Mouse (Mus musculus): ENCODE results near the gene Agbl2. TPM values are rescaled to one million over a fixed set of nuclear protein-coding genes. Genes with fewer than 3 reads are reported as not detected.
A peak's percentile ranks its signal among the peaks of the same experiment; 100 is the strongest.

Agbl2 gene
- 0.11 and 0.31 TPM in 2 replicates for polyA plus RNA-seq (2014; fragmentation: Nextera tagmentation; extraction: Ambion mirVana)

DNA sequence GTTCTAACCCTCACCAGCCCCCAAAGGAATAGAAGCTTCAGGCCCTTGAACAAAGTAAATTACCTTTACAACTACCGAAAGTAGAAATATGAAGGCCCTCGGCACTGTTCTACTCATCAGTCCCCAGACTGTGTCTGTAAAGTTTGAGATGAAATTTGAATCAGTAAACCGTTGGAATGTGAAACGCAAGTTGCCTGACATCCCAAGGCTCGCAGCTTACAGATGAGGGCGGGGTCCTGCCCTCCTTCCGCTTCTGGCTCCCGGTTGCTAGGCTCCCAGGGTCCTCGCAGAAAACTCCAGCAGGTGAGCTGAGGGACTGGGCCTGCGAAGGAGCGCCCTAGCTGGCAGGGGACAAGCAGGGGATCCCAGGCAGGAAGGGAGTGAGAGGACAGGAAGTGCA, at the start of gene Agbl2:
Gene Agbl2 (plus strand): TSS at position 270 of the 400 bp plus-strand sequence.
- Histone ChIP-seq H3K27ac (ENCODE audit: low read depth, low read length) (no peak within 1 kb of the TSS), H3K4me1 (ENCODE audit: control insufficient read depth, insufficient read depth, low read length) (no peaks in the 10 kb centered on the region), H3K9ac (replicated peaks; ENCODE audit: low read depth, low read length) (no peak within 1 kb of the TSS), H3K4me3 (ENCODE audit: low read depth, low read length) (peak within 1 kb of the TSS; percentile 12; the same call in 1 of the 2 replicates), H3K27me3 (ENCODE audit: control insufficient read depth, insufficient read depth, low read length) (no peaks in the 10 kb centered on the region), H3K36me3 (ENCODE audit: control insufficient read depth, insufficient read depth, low read length) (peaks cover 30% of the 10 kb centered on the region), H3K4me2 (ENCODE audit: low read depth, low read length) (peak within 1 kb of the TSS; percentile 46), H3K9me3 (ENCODE audit: control insufficient read depth, low read length) (no peaks in the 10 kb centered on the region)
- peak; percentile 48; the same call in 1 of the 2 replicates for ATAC-seq (ENCODE audit: low read depth)
- WGBS: 6% methylated on average over 11 of the region's 11 CpGs

- Histone ChIP-seq H3K4me2 (ENCODE audit: low read depth, low read length) (no peak overlapping the region), H3K4me1 (ENCODE audit: control insufficient read depth, insufficient read depth, low read length) (no peaks in the 10 kb centered on the region), H3K4me3 (ENCODE audit: low read depth, low read length) (no peak overlapping the region), H3K9me3 (ENCODE audit: control insufficient read depth, low read length) (no peaks in the 10 kb centered on the region), H3K27ac (ENCODE audit: low read depth, low read length) (no peak overlapping the region), H3K9ac (replicated peaks; ENCODE audit: low read depth, low read length) (no peak overlapping the region), H3K36me3 (ENCODE audit: control insufficient read depth, insufficient read depth, low read length) (peaks cover 57% of the 10 kb centered on the region), H3K27me3 (ENCODE audit: control insufficient read depth, insufficient read depth, low read length) (no peaks in the 10 kb centered on the region)
- ATAC-seq (ENCODE audit: low read depth): no peak
- 94% methylated on average over 11 of the region's 11 CpGs for WGBS
Observed at GRCm38 (mm10) chr2:90735326-90735725, 47.2 kb upstream of the Agbl2 start.

GRCm38 (mm10) chr2:90738801-90739200, 43.7 kb upstream of the Agbl2 start:
- Histone ChIP-seq H3K9me3 (ENCODE audit: control insufficient read depth, low read length) (no peaks in the 10 kb centered on the region), H3K4me3 (ENCODE audit: low read depth, low read length) (no peak overlapping the region), H3K27ac (ENCODE audit: low read depth, low read length) (no peak overlapping the region), H3K4me2 (ENCODE audit: low read depth, low read length) (no peak overlapping the region), H3K9ac (replicated peaks; ENCODE audit: low read depth, low read length) (no peak overlapping the region), H3K4me1 (ENCODE audit: control insufficient read depth, insufficient read depth, low read length) (no peaks in the 10 kb centered on the region), H3K36me3 (ENCODE audit: control insufficient read depth, insufficient read depth, low read length) (peaks cover 27% of the 10 kb centered on the region), H3K27me3 (ENCODE audit: control insufficient read depth, insufficient read depth, low read length) (no peaks in the 10 kb centered on the region)
- ATAC-seq (ENCODE audit: low read depth): no peak
- 92% methylated on average over 3 of the region's 3 CpGs for whole genome bisulfite sequencing

DNA sequence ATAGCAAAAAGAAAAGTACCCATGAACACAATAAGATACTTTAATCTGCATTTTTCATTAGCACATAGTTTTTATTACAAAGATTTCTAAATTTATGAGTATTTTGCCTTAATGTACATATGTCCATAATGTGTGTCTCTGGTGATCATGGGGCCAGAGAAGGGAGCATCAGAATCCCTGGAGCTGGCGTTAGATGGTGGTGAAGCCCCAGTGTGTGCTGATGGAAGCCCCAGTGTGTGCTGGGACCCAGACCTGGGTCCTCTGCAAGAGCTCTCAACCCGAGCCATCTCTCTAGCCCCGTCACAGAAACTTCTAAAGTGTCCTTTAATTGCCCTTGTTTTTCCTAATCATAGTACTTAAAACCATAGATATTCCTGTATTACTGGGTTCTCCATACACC, 43.2 kb upstream of the Agbl2 start:
- H3K4me1 ChIP-seq (ENCODE audit: control insufficient read depth, insufficient read depth, low read length): peaks cover 3% of the 10 kb centered on the region
- no peak overlapping the region for H3K27ac ChIP-seq (ENCODE audit: low read depth, low read length)
- H3K27me3 ChIP-seq (ENCODE audit: control insufficient read depth, insufficient read depth, low read length): no peaks in the 10 kb centered on the region
- 95% methylated on average over 3 of the region's 3 CpGs for WGBS
- no peaks in the 10 kb centered on the region for H3K9me3 ChIP-seq (ENCODE audit: control insufficient read depth, low read length)
- no peak overlapping the region for H3K4me3 ChIP-seq (ENCODE audit: low read depth, low read length)
- H3K36me3 ChIP-seq (ENCODE audit: control insufficient read depth, insufficient read depth, low read length): peaks cover 22% of the 10 kb centered on the region
- no peak overlapping the region for H3K4me2 ChIP-seq (ENCODE audit: low read depth, low read length)
- no peak for ATAC-seq (ENCODE audit: low read depth)
- no peak overlapping the region for H3K9ac ChIP-seq (replicated peaks; ENCODE audit: low read depth, low read length)

- Histone ChIP-seq H3K27ac (ENCODE audit: low read depth, low read length) (no peak overlapping the region), H3K9me3 (ENCODE audit: control insufficient read depth, low read length) (no peaks in the 10 kb centered on the region), H3K4me2 (ENCODE audit: low read depth, low read length) (no peak overlapping the region), H3K4me3 (ENCODE audit: low read depth, low read length) (no peak overlapping the region), H3K9ac (replicated peaks; ENCODE audit: low read depth, low read length) (no peak overlapping the region), H3K4me1 (ENCODE audit: control insufficient read depth, insufficient read depth, low read length) (peaks cover 6% of the 10 kb centered on the region), H3K27me3 (ENCODE audit: control insufficient read depth, insufficient read depth, low read length) (no peaks in the 10 kb centered on the region), H3K36me3 (ENCODE audit: control insufficient read depth, insufficient read depth, low read length) (peaks cover 17% of the 10 kb centered on the region)
- WGBS: 90% methylated on average over 5 of the region's 5 CpGs
- ATAC-seq (ENCODE audit: low read depth): no peak
Observed at GRCm38 (mm10) chr2:90739921-90740320, 42.6 kb upstream of the Agbl2 start.

GRCm38 (mm10) chr2:90744285-90745052, 38.1 kb upstream of the Agbl2 start:
- no peaks in the 10 kb centered on the region for H3K27me3 ChIP-seq (ENCODE audit: control insufficient read depth, insufficient read depth, low read length)
- WGBS: 60% methylated on average over 12 of the region's 12 CpGs

GRCm38 (mm10) chr2:90745053-90745678, 37.4 kb upstream of the Agbl2 start, which contains the start of gene Fnbp4:
Gene Fnbp4 (plus strand): TSS chr2:90745370.
- H3K4me1 ChIP-seq (ENCODE audit: control insufficient read depth, insufficient read depth, low read length): peaks cover 21% of the 10 kb centered on the region
- WGBS: under 1% methylated on average over 44 of the region's 44 CpGs
- no peaks in the 10 kb centered on the region for H3K9me3 ChIP-seq (ENCODE audit: control insufficient read depth, low read length)
- peak within 1 kb of the TSS; percentile 95 for H3K9ac ChIP-seq (replicated peaks; ENCODE audit: low read depth, low read length)
- peak within 1 kb of the TSS; percentile 97 for H3K27ac ChIP-seq (ENCODE audit: low read depth, low read length)
- H3K4me2 ChIP-seq (ENCODE audit: low read depth, low read length): peak within 1 kb of the TSS; percentile 94
- no peaks in the 10 kb centered on the region; the same call in 1 of the 2 replicates for H3K36me3 ChIP-seq (ENCODE audit: control insufficient read depth, insufficient read depth, low read length)
- ATAC-seq (ENCODE audit: low read depth): peak; percentile 99
- no peaks in the 10 kb centered on the region for H3K27me3 ChIP-seq (ENCODE audit: control insufficient read depth, insufficient read depth, low read length)
- peak within 1 kb of the TSS; percentile 95 for H3K4me3 ChIP-seq (ENCODE audit: low read depth, low read length)

More at GRCm38 (mm10) chr2:90744285-90745052, 38.1 kb upstream of the Agbl2 start:
- Histone ChIP-seq H3K9me3 (ENCODE audit: control insufficient read depth, low read length) (no peaks in the 10 kb centered on the region), H3K9ac (replicated peaks; ENCODE audit: low read depth, low read length) (peak overlapping the region; percentile 39; the same call in 1 of the 2 replicates), H3K4me3 (ENCODE audit: low read depth, low read length) (peak overlapping the region; percentile 95), H3K36me3 (ENCODE audit: control insufficient read depth, insufficient read depth, low read length) (no peaks in the 10 kb centered on the region; the same call in 1 of the 2 replicates), H3K27ac (ENCODE audit: low read depth, low read length) (peak overlapping the region; percentile 97), H3K4me2 (ENCODE audit: low read depth, low read length) (peak overlapping the region; percentile 50), H3K4me1 (ENCODE audit: control insufficient read depth, insufficient read depth, low read length) (peaks cover 21% of the 10 kb centered on the region)
- ATAC-seq (ENCODE audit: low read depth): peak; percentile 4; the same call in 1 of the 2 replicates

DNA sequence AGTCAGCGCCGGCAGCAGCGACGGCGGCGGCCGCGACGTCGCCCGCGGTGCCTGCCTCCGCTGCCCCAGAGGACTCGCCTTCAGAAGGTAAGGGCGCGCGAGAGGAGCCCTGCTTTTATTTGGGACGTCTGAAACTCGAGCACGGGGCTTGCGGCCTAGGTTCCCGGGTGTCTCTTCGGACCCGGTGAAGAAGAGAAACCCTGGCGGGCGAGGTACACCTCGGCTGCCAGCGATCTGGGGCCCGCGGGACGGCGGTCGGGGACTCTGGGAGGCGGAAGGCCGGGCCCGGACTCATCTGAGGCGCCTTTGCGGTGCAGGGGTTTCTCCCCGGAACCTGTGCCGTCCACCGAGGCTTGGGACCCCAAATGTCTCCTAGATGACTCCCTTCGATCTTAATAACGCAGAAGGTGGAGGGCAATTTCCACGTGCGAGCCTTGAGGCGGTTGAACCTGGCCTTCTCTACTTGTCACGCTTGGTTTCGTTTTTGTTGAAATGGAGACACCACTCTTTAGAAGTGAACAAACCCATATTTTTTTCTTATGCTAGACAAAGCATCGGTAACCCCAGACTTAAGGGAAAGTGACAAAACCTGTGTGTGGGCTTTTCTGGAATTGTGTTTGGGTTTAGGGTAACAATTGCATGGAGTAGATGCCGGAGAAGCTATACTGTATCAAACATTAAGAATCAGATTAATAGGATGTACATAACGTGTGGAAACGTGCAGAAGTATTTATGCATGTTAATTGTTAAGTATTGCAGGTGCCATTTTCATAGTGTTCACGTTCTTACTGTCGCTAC, 36.6 kb upstream of the Agbl2 start:
- peak overlapping the region; percentile 97 for H3K27ac ChIP-seq (ENCODE audit: low read depth, low read length)
- H3K4me2 ChIP-seq (ENCODE audit: low read depth, low read length): peak overlapping the region; percentile 94
- H3K4me3 ChIP-seq (ENCODE audit: low read depth, low read length): peak overlapping the region; percentile 95
- peak overlapping the region; percentile 95 for H3K9ac ChIP-seq (replicated peaks; ENCODE audit: low read depth, low read length)
- H3K9me3 ChIP-seq (ENCODE audit: control insufficient read depth, low read length): no peaks in the 10 kb centered on the region
- WGBS: under 1% methylated on average over 54 of the region's 54 CpGs
- peaks cover 21% of the 10 kb centered on the region for H3K4me1 ChIP-seq (ENCODE audit: control insufficient read depth, insufficient read depth, low read length)
- no peaks in the 10 kb centered on the region; the same call in 1 of the 2 replicates for H3K36me3 ChIP-seq (ENCODE audit: control insufficient read depth, insufficient read depth, low read length)
- no peaks in the 10 kb centered on the region for H3K27me3 ChIP-seq (ENCODE audit: control insufficient read depth, insufficient read depth, low read length)
- peak; percentile 35 for ATAC-seq (ENCODE audit: low read depth)
